Mouse (Mus musculus) naive thymus-derived CD4-positive, alpha-beta T cell, adult 5 months (primary cell): ENCODE data around the gene Tyw1. TPM values are rescaled to one million over a fixed set of nuclear protein-coding genes. Genes with fewer than 3 reads are reported as not detected.

Experiments used
- polyA plus RNA-seq: library from polyadenylated mRNA; unstranded; fragments of 100-300 nt; shearing (Covaris generic); gene quantifications from one replicate; pipeline ENCODE4 v1.2.1, GENCODE M21; 2017

Gene Tyw1
- 25.3 TPM for polyA plus RNA-seq

GRCm38 (mm10) chr5:130255017-130255720 lies at the start of gene Tyw1, which contains the start of gene Sbds:
Gene Tyw1, plus strand, starts transcription at chr5:130255619.
Gene Sbds, minus strand, starts transcription at chr5:130255530.

GRCm38 (mm10) chr5:130216781-130217180 lies 38.6 kb upstream of the Tyw1 start, which contains the start of gene Tmem248:
Gene Tmem248, plus strand, starts transcription at chr5:130217081.

GRCm38 (mm10) chr5:130369237-130369636 lies 113.8 kb downstream of the Tyw1 start, which contains the start of gene Caln1:
Gene Caln1, plus strand, starts transcription at chr5:130369455.

DNA sequence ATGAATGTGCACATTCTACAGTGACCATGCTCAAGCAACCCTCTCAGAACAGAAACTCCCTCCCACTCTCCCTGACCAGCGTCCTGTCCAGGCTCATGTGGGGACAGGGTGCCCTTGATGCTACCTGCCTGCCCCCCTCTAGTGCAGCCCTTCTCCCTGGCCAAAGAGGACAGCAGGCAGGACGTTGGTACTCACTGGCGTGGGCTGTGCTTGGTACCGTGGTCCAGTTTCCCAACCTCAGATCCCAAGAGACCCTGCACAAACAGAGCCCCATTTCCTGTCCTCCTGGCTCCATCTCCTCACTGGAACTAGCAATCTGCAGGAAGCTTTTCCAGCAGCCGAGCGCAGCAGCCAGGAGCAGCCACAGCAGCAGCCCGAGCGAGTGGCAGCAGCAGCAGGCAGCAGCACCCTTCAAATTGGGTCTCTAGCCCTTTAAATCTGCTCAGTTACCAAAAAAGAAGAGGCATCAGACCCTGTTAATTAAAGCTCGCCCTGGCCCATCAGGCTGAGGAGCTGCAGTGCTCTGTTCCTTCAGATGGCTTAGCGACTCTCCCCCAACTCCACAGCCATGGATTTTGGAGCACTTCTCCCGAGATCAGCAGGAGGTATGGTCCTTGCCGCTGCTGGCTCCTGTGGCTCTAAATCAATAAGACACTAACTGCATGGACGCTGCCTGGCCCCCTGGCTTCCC lies 128.9 kb downstream of the Tyw1 start, which contains the start of gene A330070K13Rik:
Gene A330070K13Rik, minus strand, starts transcription at position 410 of the 691 bp plus-strand sequence.

Other genes starting within 250 kb of the Tyw1 start
- gene Asl, start 226.4 kb upstream of the Tyw1 start, polyA plus RNA-seq = 36.9 TPM
- 18.6 TPM for gene Crcp, start 226.3 kb upstream of the Tyw1 start, polyA plus RNA-seq
- 9.6 TPM for gene Tpst1, start 182.3 kb upstream of the Tyw1 start, polyA plus RNA-seq
- gene Kctd7, start 110.8 kb upstream of the Tyw1 start, polyA plus RNA-seq = 2.2 TPM
- gene Rabgef1, start 83.8 kb upstream of the Tyw1 start, polyA plus RNA-seq = 42.5 TPM
- gene Tmem248, start 38.5 kb upstream of the Tyw1 start, polyA plus RNA-seq = 80.6 TPM
- gene Sbds, start 89 bp upstream of the Tyw1 start, polyA plus RNA-seq = 123 TPM
- not detected for gene Caln1, start 113.8 kb downstream of the Tyw1 start, polyA plus RNA-seq
- gene A330070K13Rik, start 129.0 kb downstream of the Tyw1 start, polyA plus RNA-seq = not detected